Mouse (Mus musculus) cerebellum, adult 9-11 months (tissue): Measurements from ENCODE around the gene Ntrk3.
A peak's percentile ranks its signal among the peaks of the same experiment; 100 is the strongest.

Source experiments
- DNase-seq: peaks from one replicate; pipeline ENCODE4 v3.0.0; 2022

Gene Ntrk3

DNA sequence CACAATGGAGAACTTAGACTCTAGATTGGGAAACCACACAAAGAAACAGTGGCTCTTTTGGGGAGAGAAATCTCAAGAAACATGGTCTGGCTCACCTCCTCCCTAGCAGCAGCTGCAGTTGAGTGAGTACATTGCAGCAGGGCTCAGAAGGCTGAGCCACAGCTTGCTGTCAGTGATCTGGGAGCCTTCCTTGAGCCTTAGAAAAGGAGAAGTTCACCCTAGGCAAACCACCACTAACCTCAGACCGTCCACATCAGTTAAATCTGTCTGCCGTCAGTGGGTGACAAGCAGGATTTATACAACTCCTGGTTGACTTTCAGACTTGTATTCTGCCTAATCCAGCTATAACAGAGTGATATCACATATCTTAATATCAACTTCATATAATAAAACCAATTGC, 325.6 kb downstream of the Ntrk3 start:
- DNase-seq = peak; percentile 2

DNA sequence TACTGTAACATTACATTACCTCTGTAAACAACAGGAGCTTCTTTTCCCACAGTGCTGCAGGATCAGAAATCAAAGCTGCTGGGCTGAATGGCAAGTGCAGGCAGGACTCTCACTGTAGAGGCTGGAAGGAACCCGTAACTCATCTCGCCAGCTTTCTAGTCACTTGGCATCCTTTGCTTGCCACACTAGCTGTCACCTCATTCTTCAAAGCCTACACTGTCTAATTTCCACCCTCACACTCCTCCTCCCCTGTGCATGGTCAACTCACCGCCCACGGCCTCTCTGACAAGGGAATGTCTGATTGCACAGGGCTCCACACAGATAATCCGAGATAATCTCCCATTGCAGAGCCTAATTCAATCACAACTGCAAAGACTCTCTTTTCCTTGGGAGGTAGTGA, 327.8 kb downstream of the Ntrk3 start:
- DNase-seq = no peak

DNA sequence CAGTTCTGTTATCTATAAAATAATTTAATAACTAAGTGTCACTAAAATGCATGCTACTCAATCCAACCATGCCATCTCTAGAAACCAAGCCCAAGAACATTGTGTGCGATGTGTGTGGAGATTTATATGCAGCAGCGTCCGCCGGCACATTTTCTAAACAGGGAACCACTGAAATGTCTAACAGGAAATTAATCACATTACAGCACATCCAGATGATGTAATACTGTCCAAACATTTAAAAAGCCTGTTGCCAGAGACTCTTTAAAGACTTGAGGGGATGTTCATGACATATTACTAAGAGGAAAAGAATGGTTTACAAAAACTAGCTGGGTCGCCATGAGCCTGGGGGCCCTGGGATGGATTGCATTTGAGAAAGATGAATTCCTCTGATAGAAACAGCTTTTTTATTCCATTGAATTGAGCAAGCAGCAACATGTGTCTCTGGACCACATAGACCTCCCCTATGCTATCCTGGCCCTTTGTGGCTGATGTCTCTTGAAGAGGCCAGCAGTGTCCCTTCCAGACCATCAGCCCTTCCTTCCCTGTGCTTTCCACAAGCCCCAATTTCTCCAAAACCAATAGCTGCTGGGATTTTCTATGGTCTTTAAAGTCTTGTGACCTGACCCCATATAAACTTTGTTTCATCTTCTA, 331.0 kb downstream of the Ntrk3 start:
- DNase-seq = no peak

DNA sequence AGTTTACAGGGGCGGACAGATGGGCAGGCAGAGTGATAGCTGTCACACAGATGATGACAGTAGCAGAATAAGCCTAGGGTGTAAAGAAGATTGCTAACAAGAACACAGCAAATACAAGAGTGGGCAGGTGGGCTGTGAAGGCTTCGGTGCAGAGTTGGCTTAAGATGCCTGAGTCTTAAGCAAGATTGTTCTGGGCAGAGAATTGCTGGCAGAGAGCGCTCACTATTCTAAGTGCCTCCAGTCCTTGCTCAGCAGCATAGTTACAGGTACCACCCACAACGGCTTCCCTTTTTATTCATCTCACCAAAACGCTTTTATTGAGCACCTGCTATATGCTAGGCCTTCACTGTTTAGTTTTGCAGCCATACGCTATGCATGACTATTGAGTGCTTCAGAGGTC, 333.3 kb downstream of the Ntrk3 start:
- no peak for DNase-seq

DNA sequence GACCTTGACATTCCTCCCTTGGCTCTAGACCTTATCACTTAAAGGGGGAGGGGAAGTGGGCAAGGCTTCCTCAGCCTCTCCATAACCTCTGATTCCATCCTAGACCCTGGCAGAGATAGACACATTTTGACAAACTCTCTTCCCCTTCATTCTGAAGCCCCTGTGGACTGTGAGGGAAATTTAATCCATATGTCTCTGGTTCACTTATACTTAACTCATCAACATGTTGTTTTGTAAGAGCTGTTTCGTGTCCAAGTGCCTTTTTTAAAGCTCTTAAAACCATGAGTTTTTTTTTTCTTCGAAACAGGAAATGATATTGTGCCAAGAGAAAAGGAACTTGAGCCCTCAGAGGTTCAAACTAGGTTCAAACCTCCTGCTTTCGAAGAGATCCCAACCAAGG, 335.3 kb downstream of the Ntrk3 start:
- no peak for DNase-seq

DNA sequence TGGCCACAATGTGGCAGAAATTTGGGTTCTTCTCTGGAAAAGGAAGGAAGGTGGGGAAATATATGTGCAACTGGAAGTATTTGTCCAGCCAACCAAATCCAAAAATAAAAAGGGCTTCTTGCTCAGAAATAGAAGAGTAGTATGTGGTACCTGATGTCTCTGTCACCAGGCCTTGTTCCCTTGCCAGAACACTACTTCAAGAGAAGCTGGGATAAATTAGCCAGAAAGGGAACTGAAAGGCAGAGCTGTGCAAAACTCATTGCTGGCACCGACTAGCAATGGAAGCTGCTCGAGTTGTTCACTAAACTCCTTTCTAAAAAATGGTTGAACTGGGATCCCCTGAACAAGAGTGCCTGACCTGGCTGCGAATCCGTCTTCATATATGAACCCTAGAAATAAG, 337.6 kb downstream of the Ntrk3 start:
- DNase-seq = peak; percentile 30

DNA sequence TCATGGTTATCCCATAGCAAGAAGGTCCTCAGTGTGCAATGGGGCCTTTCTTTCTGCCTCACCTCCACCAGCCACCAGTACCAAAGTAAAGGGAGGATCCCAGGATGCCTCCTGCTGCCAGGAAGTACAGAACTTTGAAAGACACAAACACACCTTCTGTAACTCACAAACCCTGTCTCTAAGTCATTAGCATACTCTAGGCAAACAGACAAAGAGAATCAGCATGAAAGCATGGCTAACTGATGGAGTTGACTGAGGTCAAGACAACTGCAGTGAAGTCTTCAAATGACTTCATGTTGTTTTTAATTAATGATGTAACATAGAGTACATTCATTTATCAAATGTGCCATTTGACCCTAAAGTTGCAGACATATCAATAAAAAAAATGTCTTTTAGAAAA, 339.4 kb downstream of the Ntrk3 start:
- no peak for DNase-seq

DNA sequence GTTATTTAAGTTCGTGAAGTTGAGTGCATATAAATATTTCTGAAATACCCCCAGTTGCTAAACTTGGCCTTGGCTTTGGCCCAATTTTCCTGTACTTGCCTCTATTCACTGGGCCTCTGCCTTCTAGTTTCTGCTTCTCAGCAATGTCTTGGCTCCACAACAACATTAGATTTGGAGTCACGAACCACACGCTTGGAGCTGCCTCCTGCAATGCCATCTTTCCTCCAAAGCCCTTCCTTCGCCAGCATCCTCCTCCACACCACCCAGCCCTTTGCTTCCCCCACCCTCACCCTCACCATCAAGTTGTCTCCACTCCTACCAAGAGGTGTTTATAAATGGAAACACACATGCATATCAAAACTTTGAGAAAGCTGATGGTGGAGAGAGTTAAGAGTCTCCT, 340.6 kb downstream of the Ntrk3 start:
- DNase-seq = no peak

DNA sequence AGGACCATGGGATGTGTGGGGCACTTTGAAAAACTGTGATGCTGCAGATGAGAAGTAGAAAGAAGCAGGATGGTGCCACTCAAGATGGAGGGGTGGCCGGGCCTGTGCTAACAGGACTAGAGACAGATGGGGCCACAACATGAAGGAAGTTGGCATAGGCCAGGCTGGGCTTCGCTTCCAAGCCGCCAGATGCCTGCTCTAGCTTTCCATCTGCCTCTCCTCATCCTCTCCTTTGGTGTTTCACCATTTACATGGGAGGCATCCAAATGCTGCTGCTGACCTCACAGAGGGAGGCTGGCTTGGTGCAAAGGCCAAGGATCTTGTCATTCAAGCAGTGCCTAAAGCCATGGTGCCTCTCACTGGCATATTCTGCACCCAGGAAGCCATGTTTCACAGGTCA, 347.8 kb downstream of the Ntrk3 start:
- peak; percentile 96 for DNase-seq

DNA sequence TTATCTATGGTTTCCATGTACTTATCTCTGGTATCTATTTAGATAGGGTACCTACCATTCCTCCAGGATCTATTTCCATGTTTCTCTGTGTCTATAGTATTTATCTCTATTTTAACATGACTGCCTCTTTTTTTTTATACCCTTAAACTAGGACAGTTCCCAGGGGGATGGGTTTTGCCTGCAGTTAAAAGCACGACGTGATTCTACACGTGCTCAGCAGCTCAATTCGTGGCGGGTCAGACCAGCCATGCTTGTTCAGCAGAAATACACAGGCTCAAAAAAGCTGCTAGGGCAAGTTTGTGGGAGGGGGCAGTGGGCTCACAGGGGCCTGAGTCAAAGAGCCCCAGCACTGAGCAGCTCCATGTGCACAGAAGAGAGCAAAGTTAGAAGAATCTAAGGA, 349.7 kb downstream of the Ntrk3 start:
- no peak for DNase-seq

DNA sequence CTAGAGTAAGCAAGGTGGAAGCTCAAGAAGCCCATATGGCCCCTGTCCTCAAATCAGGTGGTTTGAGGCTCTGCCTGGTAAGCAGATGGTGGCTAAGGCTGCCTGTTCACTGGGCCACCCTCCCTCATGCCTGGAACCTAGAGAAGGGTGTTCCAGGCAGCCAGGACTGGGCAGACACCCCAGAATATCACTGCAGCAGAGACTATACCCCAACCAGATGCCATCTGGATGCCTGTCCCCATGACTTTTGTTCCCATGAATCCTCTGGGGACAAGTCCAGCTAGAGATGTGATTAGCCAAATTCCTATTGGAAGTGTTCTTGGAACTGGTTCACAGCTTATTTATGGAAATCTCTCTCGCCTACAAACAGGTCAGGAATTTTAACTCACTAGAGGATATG, 351.8 kb downstream of the Ntrk3 start:
- peak; percentile 95 for DNase-seq

DNA sequence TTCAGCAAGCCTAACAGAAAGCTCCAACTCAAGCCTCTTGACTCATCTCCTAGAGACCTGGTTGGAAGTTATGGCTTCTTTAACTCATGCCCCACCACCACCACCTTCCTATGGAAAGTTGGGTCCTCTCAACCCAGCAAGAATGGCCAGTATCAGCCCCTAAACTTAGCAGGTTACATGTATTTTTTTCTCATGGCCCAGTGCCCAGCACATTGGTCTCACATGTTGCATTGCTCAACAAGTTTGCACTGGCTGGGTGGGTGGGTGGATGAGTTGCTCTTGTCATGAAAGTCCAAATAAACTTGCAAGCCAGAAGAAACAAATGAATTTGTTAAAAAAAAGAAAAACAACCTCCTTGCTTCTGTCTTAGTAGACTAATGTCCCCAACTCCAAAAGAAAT, 353.7 kb downstream of the Ntrk3 start:
- no peak for DNase-seq

DNA sequence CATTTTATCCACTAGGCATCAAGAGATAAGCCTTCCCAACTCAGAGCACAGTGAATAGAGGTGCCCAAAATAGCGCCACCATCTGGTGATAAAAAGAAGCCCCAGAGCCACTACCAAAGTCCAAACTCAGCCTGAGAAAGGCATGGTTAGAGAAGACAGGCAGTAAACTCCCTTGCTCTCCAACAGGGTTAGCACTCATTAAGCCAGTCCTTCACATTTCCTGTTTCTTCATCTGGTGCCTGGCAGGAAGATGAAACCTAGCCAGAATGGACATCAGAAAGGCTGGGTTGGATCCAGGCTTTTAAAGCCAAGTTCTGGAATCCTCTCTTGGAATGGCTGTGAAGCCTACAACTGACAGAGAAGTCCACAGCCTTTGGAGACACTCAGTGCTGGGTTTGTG, 355.7 kb downstream of the Ntrk3 start:
- DNase-seq = peak; percentile 94

DNA sequence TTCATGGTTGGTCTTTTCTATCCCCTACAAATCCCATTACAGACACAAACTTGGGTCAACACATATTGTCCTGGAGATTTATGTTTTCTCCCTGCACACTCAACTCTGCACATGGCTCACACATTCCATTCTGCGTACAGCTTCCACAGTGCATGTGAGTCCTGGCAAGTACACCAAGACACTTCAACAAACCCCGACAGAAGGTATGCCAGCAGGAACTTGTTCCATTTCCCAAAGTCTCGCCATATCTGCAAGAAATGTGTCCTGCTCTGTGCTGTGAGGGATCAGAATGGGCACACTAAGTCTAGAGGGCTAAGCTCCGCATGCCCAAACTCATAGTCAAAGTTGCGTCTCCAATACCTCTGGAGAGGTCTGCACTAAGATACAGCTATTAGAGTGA, 358.0 kb downstream of the Ntrk3 start:
- peak; percentile 85 for DNase-seq

DNA sequence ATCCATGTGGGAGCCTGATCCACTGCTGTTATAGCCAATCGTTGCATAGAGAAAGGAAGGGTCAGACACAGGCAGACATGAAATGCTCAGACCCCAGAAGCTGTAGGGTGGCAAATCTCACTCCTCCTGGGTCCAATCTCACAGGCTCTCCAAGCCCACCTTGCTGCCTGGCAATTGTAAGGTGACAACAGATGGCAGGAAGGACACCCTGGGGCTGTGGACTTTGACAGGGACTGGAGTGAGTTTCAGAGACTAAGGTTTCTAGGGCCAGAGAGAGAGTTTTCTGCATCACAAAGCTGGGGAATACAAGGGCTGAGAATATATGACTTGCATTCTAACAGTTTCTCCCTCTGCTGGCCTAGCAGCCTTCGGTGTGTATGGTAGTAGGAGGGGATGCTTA, 359.5 kb downstream of the Ntrk3 start:
- DNase-seq = peak; percentile 74

DNA sequence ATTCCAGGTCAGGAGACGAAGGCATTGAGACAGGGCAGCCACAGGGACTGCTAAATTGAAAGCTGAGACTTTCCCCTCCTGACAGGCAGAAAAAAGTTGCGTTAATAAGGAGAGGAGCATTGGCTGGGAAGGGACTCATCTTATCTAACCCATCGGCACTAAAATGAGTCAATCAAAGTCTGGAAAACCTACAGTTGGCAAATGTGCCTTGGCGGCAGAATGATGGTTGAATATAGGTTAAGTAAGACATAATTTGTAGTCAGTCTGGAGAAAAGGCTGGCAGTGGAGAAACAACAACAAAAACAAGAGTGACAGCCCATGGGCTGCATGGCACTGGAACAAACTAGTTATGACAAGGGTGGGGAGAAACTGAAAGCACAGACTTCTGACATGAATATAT, 360.9 kb downstream of the Ntrk3 start:
- DNase-seq = no peak

DNA sequence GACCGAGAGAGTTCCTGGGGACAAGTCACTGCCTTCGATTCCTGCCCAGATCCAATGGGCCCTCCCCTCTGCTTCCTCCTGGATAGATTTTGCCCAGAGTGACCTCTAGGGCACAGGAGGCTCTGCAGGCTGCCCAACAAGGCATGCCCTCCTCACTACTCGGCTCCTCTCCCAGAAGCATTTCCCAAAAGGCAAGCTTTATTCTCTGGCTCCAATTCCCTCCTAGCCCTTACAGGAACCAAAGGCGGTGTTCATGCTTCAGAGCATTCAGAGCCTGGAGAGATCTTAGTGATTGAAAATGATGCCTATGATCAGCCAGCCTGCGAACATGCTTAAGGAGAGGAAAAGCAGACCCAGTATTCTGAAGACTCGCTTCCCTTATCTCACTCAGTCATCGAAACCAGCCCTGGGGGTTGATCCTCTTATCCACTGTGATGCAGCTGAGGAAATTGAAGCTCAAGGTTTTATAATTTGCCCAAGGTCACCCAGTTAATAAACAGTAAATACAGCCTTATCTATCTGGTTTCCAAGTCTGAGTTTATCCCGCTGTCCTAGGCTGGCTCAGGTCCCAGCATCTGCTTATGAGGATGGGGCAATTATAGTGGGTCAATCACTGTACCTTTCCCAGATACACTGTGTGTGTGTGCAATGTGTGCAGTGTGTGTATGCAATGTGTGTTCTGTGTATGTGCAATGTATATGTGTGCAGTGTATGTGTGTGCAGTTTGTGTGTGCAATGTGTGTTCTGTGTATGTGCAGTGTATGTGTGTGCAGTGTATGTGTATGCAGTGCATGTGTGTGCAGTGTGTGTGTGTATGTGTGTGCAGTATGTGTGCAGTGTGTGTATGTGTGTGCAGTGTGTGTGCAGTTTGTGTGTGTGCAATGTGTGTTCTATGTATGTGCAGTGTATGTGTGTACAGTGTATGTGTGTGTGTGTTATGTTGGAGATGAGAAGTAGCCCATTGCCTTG, 376.2 kb downstream of the Ntrk3 start:
- peak; percentile 47 for DNase-seq

DNA sequence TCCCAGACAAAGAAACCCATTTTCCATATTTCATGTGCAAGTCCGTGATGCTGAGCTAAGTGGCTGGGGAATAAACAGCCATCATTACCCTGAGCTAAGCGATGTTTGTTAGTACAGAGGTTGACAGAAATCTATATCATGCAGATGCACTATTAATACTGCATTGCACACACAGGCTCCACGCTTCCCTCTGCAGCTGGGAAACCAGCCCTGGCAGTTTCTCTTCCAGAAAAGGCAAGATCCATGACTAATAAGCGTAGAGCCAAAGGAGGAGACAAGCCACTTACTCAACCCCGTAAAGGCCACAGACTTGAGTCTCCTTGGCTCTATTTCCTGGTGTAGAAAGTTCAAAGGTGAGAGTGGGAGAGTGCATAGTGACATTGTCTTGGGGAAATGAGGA, 390.3 kb downstream of the Ntrk3 start:
- DNase-seq = no peak

DNA sequence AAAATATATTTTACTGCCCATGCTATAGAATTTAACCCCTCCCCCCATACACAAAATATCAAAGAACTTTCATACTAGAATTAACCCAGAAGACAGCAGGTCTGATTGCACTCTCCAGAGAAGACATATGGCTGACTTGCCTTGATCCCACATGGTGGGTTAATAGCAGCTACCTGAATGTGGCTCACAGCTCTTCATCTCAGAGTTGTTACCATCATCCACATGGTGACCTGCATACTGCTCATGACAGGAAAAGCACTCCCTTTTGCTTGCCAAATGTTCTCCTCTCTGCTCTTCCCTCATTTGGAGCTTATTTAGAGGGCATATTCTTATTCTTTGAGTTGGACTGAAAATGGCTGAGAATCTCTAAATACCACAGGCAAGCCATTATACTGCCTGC, 404.4 kb downstream of the Ntrk3 start:
- DNase-seq = peak; percentile 30

DNA sequence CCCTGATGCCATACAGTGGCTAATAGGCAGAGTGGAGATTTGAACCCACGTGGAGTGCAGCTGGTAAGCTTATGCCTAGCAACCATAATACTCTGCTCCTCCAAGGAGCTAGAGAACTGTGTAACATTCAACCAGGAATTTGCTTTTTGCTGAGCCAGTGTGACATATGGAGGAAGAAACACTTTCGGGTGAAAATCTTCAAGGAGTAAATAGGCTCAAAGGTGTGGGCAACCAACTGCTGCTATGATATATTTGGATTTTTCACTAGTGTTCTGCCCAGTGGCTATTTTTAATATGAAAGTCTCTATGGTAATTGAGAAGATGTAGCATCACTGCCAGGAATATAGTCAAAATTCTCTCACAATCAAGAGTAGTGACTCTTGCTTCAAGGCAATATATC, 409.5 kb downstream of the Ntrk3 start:
- no peak for DNase-seq

DNA sequence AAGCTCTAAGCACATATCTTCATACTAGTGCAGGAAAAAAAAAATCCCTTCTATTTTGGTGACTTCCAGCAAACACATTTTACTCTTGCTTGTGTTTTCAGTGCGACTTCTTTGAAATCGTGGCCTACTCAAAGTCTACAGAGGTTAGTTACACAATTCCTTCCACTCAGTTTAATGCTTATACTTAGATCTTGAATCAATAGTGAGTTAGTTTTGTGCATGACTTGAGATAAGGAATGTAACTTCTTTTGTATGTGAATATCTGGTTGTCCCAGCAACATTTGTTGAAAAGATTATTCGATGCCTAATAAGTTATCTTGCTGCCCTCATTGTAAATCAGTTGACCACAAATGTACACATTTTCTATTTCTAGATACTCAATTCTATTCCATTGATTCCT, 411.6 kb downstream of the Ntrk3 start:
- DNase-seq = no peak

DNA sequence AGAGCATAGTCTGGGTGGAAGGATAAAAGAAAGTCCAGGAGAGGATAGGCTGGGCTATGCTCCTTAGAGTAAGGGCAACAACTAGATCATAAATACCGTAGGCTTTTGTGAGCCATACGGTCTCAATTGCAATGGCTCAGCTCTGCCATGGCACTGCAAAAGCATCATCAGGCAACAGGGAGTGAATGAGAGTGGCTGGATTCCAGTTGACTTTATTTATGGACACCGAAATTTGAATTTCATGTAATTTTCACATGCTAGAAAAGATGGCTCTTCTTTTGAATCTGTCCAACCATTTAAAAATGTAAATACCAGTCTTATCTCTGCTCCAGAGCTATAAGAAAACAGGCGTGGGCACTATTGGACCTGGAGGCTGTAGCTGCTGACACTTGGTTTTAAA, 419.2 kb downstream of the Ntrk3 start:
- DNase-seq = no peak

DNA sequence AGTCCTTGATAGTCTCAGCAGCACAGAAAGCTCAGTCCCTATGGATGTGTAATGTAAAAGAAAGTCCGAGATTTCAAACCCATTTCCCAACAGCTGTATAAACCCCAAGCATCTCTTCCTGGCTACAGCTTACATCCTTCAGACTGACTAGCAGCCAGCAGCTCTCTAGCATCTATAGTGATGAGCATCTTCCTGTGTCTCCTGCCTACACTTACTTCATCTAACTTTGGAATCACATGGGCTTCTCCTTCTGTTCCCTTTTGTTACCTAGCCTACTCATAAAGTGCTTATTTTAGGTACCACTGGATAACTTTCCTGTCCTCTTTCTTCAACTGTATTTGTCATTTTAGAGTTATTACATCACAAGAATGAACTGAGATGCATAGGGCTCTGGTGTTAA, 432.0 kb downstream of the Ntrk3 start:
- no peak for DNase-seq

DNA sequence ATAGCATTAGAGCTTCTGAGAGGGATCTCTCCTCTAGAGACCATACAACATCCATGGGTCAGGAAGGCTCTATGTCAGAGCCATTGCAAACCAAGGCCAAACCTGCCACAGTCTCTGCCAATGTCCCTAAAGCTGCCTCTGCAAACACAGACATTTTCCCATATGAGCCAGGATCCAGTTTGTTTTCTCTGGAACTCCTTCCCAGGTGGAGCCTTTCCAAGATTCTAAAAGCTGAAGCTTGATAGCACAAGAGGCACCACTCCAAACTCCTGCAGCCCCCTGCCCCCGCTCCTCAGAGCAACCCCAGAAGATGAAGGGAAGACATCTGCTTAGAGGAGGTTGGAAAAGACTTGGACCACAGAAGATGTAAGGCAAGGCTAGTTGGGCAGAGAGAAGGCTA, 432.8 kb downstream of the Ntrk3 start:
- DNase-seq = no peak

DNA sequence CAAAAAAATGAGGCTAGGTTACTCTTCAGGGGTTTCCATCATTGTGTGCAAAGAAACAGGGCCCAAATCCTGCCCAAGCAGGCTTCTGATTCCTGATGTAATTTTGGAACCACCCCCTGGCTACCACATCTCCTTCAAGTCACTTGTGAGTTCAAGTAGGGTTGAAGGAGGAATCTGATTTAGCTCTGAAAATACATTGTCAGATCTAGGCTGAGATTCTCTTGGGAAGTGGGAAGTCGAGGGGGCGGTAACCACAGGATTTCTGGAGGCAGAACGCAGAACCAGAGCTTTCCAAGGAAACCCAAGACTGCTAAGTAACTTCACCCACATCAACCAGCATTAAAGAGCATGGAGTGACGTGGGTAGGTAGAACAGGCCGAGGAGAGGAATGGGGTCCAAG, 440.5 kb downstream of the Ntrk3 start:
- no peak for DNase-seq
